ENCODE assay signal across 11 mouse cellular contexts in genomic region chr14:120762733-120763132, GRCm38 (mm10).
DNase-seq lines count a peak whose midpoint lies in the region; ATAC-seq and TF ChIP-seq lines count a peak whose summit lies in the region.
"Had no signal": no experiment of that assay in that cellular context is flagged by ENCODE, and none has a peak within 500 bp of the region (broad histone marks: within the 10 kb centered on the region; RNA-seq: fewer than 3 reads in every experiment).

No protein-coding gene starts in this region.

- no peak for TF ChIP-seq CTCF in liver, adult 2 months (IDR thresholded peaks at IDR 0.05; ENCODE audit: low read depth, low read length)
- TF ChIP-seq CTCF in liver, postnatal 0 days (IDR thresholded peaks at IDR 0.05; ENCODE audit: low read depth), result no peak

- H3K9me3 ChIP-seq in embryonic facial prominence, embryonic 12.5 days, result no peaks in the 10 kb centered on the region
- H3K9me3 ChIP-seq in embryonic facial prominence, embryonic 10.5 days, result no peaks in the 10 kb centered on the region
- no peaks in the 10 kb centered on the region for H3K9me3 ChIP-seq in liver, postnatal 0 days (ENCODE audit: low read length)
- H3K9me3 ChIP-seq: limb, embryonic 13.5 days had no signal

- no peak for TF ChIP-seq POLR2A in liver, adult 2 months (IDR thresholded peaks at IDR 0.05; ENCODE audit: extremely low read depth, insufficient read depth, low read length)

- H3K36me3 ChIP-seq in embryonic facial prominence, embryonic 12.5 days, result no peaks in the 10 kb centered on the region
- no peaks in the 10 kb centered on the region for H3K36me3 ChIP-seq in embryonic facial prominence, embryonic 10.5 days (replicated peaks)
- no peaks in the 10 kb centered on the region for H3K36me3 ChIP-seq in liver, adult 2 months (ENCODE audit: control insufficient read depth, insufficient read depth, low read length)
- H3K36me3 ChIP-seq in liver, postnatal 0 days (replicated peaks; ENCODE audit: insufficient read depth, low read length), result no peaks in the 10 kb centered on the region
- H3K36me3 ChIP-seq in splenic B cell, adult 2 months (ENCODE audit: control insufficient read depth, insufficient read depth, low read length, poor library complexity, severe bottlenecking), result no peaks in the 10 kb centered on the region
- H3K36me3 ChIP-seq: limb, embryonic 13.5 days had no signal

- H3K79me2 ChIP-seq in liver, adult 2 months (ENCODE audit: control insufficient read depth, insufficient read depth, low read length), result no peaks in the 10 kb centered on the region

- no peak for ATAC-seq in embryonic facial prominence, embryonic 12.5 days (ENCODE audit: insufficient number of reproducible peaks, insufficient read depth, low FRiP score, low TSS enrichment)
- peak; percentile 60 for ATAC-seq in liver, postnatal 0 days
- ATAC-seq: forebrain, embryonic 16.5 days had no signal

- H3K4me1 ChIP-seq in embryonic facial prominence, embryonic 12.5 days, result no peaks in the 10 kb centered on the region
- H3K4me1 ChIP-seq in embryonic facial prominence, embryonic 10.5 days, result no peaks in the 10 kb centered on the region
- no peaks in the 10 kb centered on the region for H3K4me1 ChIP-seq in liver, adult 2 months (ENCODE audit: control insufficient read depth, insufficient read depth, low read length)
- no peaks in the 10 kb centered on the region for H3K4me1 ChIP-seq in liver, postnatal 0 days (ENCODE audit: insufficient read depth)
- H3K4me1 ChIP-seq: limb, embryonic 13.5 days had no signal

- 0 out of 2 replicates have a peak overlapping the region, but pooled peaks have one; percentile 9 for H3K4me2 ChIP-seq in embryonic facial prominence, embryonic 12.5 days (replicated peaks)
- H3K4me2 ChIP-seq in liver, postnatal 0 days (ENCODE audit: low read depth, low read length), result peak overlapping the region; percentile 18; the same call in 1 of the 2 replicates
- H3K4me2 ChIP-seq: hindbrain, embryonic 14.5 days; limb, embryonic 13.5 days had no signal

- no peaks in the 10 kb centered on the region for H3K27me3 ChIP-seq in embryonic facial prominence, embryonic 12.5 days
- no peaks in the 10 kb centered on the region for H3K27me3 ChIP-seq in embryonic facial prominence, embryonic 10.5 days (replicated peaks; ENCODE audit: low read depth, poor library complexity, severe bottlenecking)
- H3K27me3 ChIP-seq in liver, adult 2 months (ENCODE audit: control insufficient read depth, insufficient read depth, low read length), result no peaks in the 10 kb centered on the region
- no peaks in the 10 kb centered on the region for H3K27me3 ChIP-seq in liver, postnatal 0 days (ENCODE audit: insufficient read depth, low read length)
- H3K27me3 ChIP-seq in splenic B cell, adult 2 months (ENCODE audit: control insufficient read depth, insufficient read depth, low read length, poor library complexity, severe bottlenecking), result no peaks in the 10 kb centered on the region
- H3K27me3 ChIP-seq: limb, embryonic 13.5 days had no signal

- H3K9ac ChIP-seq in embryonic facial prominence, embryonic 12.5 days, result no peak overlapping the region
- H3K9ac ChIP-seq in liver, adult 2 months (ENCODE audit: low read depth, low read length), result no peak overlapping the region
- H3K9ac ChIP-seq in liver, postnatal 0 days (replicated peaks), result no peak overlapping the region
- H3K9ac ChIP-seq: hindbrain, embryonic 14.5 days; limb, embryonic 13.5 days had no signal

- no peak overlapping the region for H3K4me3 ChIP-seq in embryonic facial prominence, embryonic 12.5 days
- H3K4me3 ChIP-seq in embryonic facial prominence, embryonic 10.5 days, result no peak overlapping the region
- H3K4me3 ChIP-seq in liver, adult 2 months (ENCODE audit: insufficient read depth, low read depth, low read length), result no peak overlapping the region
- no peak overlapping the region for H3K4me3 ChIP-seq in liver, postnatal 0 days (ENCODE audit: low read depth, low read length)
- H3K4me3 ChIP-seq: limb, embryonic 13.5 days had no signal

- DNase-seq in embryonic facial prominence, embryonic 10.5 days (ENCODE audit: low spot score), result no peak
- DNase-seq in liver, adult 2 months (ENCODE audit: extremely low read depth, low read depth, low spot score), result peak; percentile 38
- DNase-seq in liver, result no peak
- peak; percentile 37 for DNase-seq in liver, postnatal 0 days
- peak; percentile 11 for DNase-seq in splenic B cell, adult 2 months (ENCODE audit: low read depth, low spot score)
- no peak for DNase-seq in frontal cortex, postnatal 10 days (ENCODE audit: low spot score in 2 of 2)
- DNase-seq in ovary, postnatal 14 days (ENCODE audit: low spot score), result no peak

- no peak for TF ChIP-seq EP300 in liver, postnatal 0 days (IDR thresholded peaks at IDR 0.05; ENCODE audit: low read depth)

- H3K27ac ChIP-seq in embryonic facial prominence, embryonic 12.5 days, result no peak overlapping the region
- no peak overlapping the region for H3K27ac ChIP-seq in embryonic facial prominence, embryonic 10.5 days (replicated peaks)
- no peak overlapping the region for H3K27ac ChIP-seq in liver, adult 2 months (replicated peaks; ENCODE audit: insufficient read depth, low read depth, low read length)
- H3K27ac ChIP-seq in liver, postnatal 0 days (ENCODE audit: low read depth), result 0 out of 2 replicates have a peak overlapping the region, but pooled peaks have one; percentile 31
- H3K27ac ChIP-seq: hindbrain, embryonic 14.5 days; limb, embryonic 13.5 days had no signal

- WGBS in embryonic facial prominence, embryonic 12.5 days, result 72% methylated on average over 11 of the region's 11 CpGs
- WGBS in embryonic facial prominence, embryonic 10.5 days, result 79% methylated on average over 11 of the region's 11 CpGs
- WGBS in liver, adult 2 months, result 69% methylated on average over 11 of the region's 11 CpGs
- 69% methylated on average over 11 of the region's 11 CpGs for WGBS in liver, postnatal 0 days (ENCODE audit: insufficient replicate concordance)

Comparison
In these comparisons a context has a peak if more than half of its experiments do, and no peak if none do; other contexts are left out.
1. DNase-seq: peak in liver, adult 2 months (single experiment), liver, postnatal 0 days (single experiment) and splenic B cell, adult 2 months (single experiment); none in embryonic facial prominence, embryonic 10.5 days (single experiment), liver (single experiment), frontal cortex, postnatal 10 days (0 of 2) and ovary, postnatal 14 days (single experiment).